ENCODE assay signal across 21 mouse cellular contexts in the genomic region with DNA sequence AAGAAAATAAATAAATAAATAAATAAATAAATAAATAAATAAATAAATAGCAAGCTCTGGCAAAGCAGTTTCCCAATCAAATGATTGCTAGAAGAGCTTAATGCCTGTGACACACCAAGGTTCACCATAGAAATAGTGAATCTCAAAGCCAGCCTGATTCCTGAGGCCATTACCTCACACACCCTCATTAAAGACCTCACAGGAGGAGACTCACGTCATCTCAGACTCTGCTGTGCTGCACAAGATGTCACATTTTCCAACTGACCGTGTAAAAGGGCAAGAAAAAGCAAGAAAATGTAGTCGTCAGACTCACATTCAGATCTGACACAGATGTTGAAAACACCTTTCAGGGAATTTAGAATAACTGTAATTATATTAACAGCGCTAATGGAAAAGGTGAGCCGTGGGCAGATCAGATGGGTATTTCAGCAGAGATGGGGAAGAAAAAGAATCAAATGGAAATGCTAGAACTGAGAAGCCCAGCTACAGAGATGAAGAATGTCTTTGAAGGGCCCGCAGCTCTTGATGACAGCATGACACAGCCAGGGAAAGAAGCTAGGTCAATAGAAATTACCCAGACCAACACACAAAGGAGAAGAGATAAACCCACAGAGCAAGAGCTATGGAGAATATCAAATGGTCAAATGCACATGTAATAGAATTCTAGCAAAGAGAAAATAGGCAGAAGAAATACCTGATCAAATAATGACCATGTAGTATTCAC.
"Had no signal": no experiment of that assay in that cellular context is flagged by ENCODE, and none has a peak within 500 bp of the region (broad histone marks: within the 10 kb centered on the region; RNA-seq: fewer than 3 reads in every experiment).

No protein-coding gene starts in this region.

- H3K36me3 ChIP-seq: liver, embryonic 12.5 days; liver, embryonic 15.5 days; neural tube, embryonic 12.5 days had no signal

- H3K9me3 ChIP-seq: limb, embryonic 10.5 days; limb, embryonic 13.5 days; liver, embryonic 12.5 days; liver, embryonic 15.5 days; midbrain, embryonic 12.5 days; neural tube, embryonic 12.5 days; neural tube, embryonic 15.5 days had no signal

- H3K9ac ChIP-seq: limb, embryonic 13.5 days; liver, embryonic 12.5 days; liver, embryonic 15.5 days; midbrain, embryonic 12.5 days; neural tube, embryonic 12.5 days; neural tube, embryonic 15.5 days had no signal

- H3K4me3 ChIP-seq: limb, embryonic 10.5 days; limb, embryonic 13.5 days; liver, embryonic 12.5 days; liver, embryonic 15.5 days; midbrain, embryonic 12.5 days; neural tube, embryonic 12.5 days; neural tube, embryonic 15.5 days had no signal

- H3K4me1 ChIP-seq: limb, embryonic 10.5 days; liver, embryonic 12.5 days; liver, embryonic 15.5 days; midbrain, embryonic 12.5 days had no signal

- H3K27me3 ChIP-seq: limb, embryonic 13.5 days; liver, embryonic 12.5 days; liver, embryonic 15.5 days; midbrain, embryonic 12.5 days; neural tube, embryonic 12.5 days; neural tube, embryonic 15.5 days had no signal

- H3K27ac ChIP-seq: limb, embryonic 10.5 days; limb, embryonic 13.5 days; liver, embryonic 12.5 days; liver, embryonic 15.5 days; midbrain, embryonic 12.5 days; neural tube, embryonic 12.5 days; neural tube, embryonic 15.5 days; stomach, postnatal 0 days had no signal

- ATAC-seq: liver, embryonic 12.5 days had no signal

- H3K4me2 ChIP-seq: limb, embryonic 13.5 days; liver, embryonic 12.5 days; liver, embryonic 15.5 days; midbrain, embryonic 12.5 days; neural tube, embryonic 12.5 days; neural tube, embryonic 15.5 days had no signal

- DNase-seq: kidney, postnatal 14 days; kidney, postnatal 4 days; layer of hippocampus, adult 9-11 months; liver; lung, adult 2 months; lung, postnatal 14 days; lung, postnatal 4 days; right cerebral cortex, adult 18-20 months; right cerebral cortex, postnatal 14 days; right cerebral cortex, postnatal 4 days; thymus, adult 2 months; thymus, postnatal 14 days; thymus, postnatal 4 days had no signal
